Mouse (Mus musculus) natural killer cell, adult 2 months (primary cell): ENCODE measurements around the gene Gm20388.

Experiments
- DNase-seq, 2 experiments: peaks; one replicate each; pipeline ENCODE4 v3.0.0; 2022; ENCODE audit warnings: low spot score in 2 of 2

Gm20388 gene

DNA sequence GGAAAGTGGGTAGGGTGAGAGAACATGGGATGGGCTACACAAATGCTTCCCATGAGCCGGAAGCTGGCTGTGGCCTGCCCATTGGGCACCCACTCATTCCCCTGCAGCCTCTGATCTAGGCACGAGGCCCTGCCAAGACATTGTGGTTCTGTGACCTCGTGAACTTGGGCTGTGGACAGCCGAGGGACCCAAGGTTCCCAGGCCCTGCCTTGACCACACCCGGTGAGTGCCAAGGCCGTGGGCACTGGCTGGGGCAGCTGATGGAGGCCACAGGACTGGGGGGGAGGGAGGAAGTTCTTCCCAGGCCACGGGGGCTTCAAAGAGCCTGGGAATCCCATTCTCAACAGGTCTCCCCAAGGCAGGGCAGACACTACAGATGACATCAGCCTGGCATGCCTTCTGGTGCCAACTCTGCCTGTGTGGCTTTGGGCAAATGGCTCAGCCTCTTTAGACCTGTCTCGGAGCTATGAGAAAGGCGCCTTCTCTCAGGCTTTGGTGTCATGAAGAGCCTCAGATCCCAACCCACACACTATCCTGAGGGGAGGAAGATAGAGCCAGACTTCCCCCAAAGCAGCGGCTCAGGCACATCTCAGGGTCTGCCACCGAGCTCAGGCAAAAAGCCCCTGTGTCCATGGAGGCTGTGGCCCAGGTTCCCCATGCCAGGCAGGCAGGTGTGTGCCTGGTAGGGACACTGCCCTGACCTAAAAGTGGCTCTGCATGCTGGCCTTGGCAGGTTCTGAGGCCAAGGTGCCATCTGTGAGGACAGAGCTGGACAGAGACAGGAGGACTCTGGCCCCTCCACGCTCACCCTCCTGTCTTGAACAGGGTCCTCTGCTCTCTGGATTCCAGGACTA is 2941.3 kb downstream of the Gm20388 start:
- DNase-seq, result no peak

DNA sequence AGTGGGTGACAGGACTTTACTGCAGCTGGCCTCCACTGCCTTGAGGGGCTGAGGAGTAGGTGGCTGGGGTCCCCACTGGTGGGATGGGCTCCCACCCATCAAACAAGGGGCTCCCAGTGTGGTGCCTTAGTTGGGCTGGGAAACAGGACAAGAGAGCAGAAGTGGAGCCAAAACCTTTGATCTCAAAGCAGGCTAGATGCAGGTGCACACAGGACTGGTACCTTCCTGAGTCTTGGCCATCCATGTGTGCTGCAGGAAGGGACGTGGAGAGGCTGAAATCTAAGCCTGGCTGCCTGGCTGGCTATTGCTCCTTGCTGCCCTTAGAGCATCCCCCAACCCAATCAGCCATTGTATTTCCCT is 2941.9 kb downstream of the Gm20388 start:
- DNase-seq, result no peak

DNA sequence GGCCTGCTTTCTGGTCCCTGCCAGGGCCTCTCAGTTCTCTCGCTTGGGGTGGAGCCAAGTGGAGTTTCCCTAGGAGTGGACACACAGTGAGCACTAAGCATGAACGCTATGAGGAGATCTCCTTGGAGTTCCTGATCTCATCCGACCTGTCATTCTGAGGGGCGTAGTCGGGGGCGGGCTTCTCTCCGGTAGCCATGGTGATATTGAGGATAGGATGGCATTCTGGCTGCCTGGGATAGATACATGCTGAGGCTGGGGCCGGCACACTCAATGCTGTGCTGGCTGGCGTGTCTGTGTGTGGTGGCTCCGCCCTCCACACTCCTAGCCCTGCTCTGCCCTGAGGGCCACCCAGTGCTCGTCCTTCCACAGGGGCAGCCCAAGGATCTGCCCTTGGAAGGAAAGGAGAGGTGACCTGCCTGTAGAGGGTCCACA is 2942.7 kb downstream of the Gm20388 start:
- no peak for DNase-seq

DNA sequence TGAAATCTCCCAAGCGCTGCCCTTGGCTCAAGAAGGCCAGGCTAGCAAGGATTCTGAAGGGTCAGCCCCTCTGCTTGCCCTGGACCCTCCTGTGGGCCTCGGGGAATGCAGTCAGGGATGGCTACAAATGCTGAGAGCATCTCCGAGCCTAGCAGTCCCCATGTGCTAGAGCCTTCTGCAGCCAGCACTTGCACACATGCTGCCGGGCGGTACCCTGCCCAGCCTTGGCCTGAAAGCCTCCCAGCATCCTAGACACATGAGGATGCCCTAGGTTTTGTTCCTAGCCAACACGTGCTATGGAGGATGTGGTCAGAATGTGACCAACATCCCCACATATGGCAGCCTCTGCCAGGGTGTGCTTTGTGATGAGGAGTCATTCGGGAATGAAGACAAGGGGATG is 2943.7 kb downstream of the Gm20388 start:
- no peak for DNase-seq

DNA sequence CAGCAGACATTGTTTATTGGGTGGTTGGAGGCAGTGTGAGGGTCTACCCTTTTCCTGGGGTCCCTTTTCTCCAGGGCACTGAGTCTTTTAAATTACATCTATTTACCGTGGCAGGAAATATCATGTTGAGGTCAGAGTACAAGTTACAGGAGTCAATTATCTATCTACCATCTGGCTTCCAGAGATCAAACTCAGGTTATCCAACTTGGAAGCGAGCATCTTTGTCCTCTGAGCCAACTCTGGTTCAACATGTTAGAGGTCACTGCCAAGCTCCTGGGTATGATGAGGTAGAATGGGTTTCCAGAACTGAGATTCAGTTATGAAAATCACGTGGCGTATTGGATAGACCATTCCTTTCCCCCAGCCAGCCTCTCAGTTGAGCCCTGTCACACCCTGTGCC is 2944.5 kb downstream of the Gm20388 start:
- DNase-seq, result no peak

- DNase-seq, result no peak
These were observed 2945.6 kb downstream of the Gm20388 start for GRCm38 (mm10) chr8:122856288-122856687.

- no peak for DNase-seq
These were observed 2949.2 kb downstream of the Gm20388 start for GRCm38 (mm10) chr8:122859843-122860242.

- DNase-seq, result no peak
These were observed 2954.1 kb downstream of the Gm20388 start for GRCm38 (mm10) chr8:122864719-122865129.

GRCm38 (mm10) chr8:122865441-122865840 is 2954.8 kb downstream of the Gm20388 start:
- DNase-seq, result peak; percentile 9 to 30

DNA sequence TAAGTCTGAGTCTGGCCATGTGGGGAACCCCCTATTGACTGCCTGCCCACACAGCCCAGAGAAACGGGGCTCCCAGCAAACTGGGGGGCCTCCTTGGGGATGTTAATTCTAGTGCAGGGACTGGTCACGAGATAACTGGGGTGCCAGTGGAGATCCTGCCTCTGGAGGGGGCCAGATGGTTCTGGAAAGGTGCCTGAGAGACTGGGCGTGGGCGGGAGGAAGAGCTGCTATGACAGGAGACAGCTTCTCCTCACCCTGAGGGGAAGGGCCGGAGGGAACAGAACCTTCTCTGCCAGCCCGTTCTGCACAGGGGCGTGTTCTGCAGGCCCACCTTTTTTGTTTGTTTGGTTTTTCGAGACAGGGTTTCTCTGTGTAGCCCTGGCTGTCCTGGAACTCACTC is 2955.6 kb downstream of the Gm20388 start:
- DNase-seq, result no peak

DNA sequence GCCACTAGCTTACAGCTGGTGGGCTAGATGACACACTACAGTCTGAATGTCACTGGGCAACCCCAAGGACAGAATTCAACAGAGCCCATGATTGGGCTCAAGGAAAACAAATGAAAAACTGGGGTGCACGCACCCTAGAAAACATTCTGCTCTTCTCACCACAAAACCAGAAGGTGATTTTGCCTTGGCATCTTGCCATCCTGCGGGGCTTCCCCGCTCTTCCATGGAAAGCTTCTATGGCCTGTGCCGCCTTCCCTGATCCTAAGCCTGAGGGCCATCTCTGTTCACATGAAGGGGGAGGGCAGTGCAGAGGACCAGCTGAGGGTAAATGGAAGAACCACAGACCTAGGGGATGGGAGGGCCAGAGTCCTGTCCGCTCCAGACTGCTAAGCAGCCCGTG is 2957.3 kb downstream of the Gm20388 start:
- DNase-seq, result no peak

DNA sequence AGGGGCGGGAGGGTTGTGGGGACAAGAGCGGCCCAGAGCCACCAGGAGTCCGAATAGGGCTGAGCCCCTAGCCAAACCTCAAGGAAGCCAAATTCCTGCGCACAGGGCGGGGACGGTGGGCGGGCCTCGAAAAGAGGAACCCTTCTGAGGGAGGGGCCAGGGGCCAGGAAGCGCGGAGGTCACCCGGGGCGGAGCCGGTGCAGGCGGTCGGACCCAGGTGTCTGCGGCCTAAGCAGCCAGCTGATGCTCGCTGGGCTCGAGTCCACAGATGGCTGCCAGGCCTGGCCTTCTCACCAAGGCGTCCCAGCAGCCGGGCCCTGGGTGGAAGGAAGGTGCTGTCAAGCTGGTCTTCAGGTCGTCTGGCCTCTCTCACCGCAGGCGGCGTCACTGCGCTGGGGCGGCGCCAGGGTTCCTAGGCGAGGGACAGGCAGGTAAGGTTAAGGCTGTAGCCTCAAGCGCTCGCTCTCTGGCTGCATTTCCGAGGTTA is 2959.8 kb downstream of the Gm20388 start:
- DNase-seq, result peak; percentile 73 to 84

- DNase-seq, result no peak
These were observed 2961.0 kb downstream of the Gm20388 start for GRCm38 (mm10) chr8:122871663-122872062.

- peak in 1 of 2 experiments; percentile 28 for DNase-seq
These were observed 2962.5 kb downstream of the Gm20388 start for GRCm38 (mm10) chr8:122873171-122873570.

DNA sequence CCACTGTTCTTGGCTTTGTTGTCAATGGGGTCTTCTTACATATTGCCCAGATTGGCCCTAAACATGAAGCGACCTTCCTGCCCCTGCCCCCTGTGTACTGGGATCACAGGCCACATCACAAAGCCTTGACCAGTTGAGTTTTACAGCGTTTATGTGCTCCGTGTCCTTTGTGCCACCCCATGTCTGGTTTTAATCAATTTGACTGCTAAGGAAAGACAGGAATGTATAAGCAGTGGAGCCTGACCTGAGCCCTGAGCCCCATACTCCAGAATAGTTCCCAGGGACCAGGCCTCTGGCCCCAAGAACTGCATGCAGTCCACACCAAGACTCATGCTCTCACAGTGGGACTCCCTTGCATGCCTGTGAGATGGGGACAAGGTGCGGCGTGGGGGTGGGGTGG is 2964.5 kb downstream of the Gm20388 start:
- DNase-seq, result no peak

- DNase-seq, result no peak
These were observed 2967.6 kb downstream of the Gm20388 start for GRCm38 (mm10) chr8:122878231-122878630.

GRCm38 (mm10) chr8:122880302-122880701 is 2969.7 kb downstream of the Gm20388 start:
- DNase-seq, result no peak

GRCm38 (mm10) chr8:122883671-122884070 is 2973.0 kb downstream of the Gm20388 start:
- no peak for DNase-seq

- DNase-seq, result no peak
These were observed 2980.8 kb downstream of the Gm20388 start for GRCm38 (mm10) chr8:122891440-122891839.

DNA sequence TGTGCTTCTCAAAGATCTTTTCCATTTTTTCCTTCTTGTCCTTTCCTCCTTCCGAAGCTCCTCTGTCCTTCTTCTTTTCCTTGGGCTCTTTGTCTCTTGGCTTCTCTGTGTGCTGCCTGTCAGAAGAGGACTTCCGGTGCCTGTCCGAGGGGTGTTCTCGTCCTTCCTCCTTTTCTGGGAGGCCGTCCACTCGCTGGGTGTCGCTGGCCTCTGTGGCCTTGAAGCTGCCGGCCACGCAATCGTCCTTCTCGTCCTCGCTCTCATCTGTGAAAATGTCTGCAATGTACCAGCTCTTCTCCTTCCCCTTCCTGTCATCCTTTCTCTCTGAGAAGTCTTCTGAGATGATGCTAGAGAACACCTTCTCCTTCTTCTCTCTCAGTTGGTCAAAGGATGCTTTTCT is 2982.8 kb downstream of the Gm20388 start:
- no peak for DNase-seq

- DNase-seq, result no peak
These were observed 2985.7 kb downstream of the Gm20388 start for GRCm38 (mm10) chr8:122896317-122896716.

- DNase-seq, result no peak
These were observed 2986.6 kb downstream of the Gm20388 start for GRCm38 (mm10) chr8:122897200-122897599.

DNA sequence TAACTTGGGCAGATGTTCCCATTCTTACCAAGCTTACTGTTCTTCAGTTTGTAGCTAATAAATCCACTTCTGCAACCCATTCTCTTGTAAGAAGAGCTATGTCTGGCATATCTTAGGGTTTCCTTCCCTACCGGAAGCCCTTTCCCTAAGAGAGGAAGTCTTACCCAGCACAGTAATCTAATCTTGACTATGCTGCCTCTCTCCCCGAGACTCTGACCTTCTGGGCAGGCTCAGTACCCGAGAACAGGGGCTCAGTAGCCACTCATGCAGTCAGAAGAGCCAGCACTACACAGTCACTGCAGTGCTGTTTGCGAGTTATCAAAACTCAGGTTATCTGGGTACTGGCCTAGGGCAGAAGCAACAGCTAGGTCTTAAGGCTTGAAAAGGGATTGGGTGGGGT is 2987.4 kb downstream of the Gm20388 start:
- no peak for DNase-seq

DNA sequence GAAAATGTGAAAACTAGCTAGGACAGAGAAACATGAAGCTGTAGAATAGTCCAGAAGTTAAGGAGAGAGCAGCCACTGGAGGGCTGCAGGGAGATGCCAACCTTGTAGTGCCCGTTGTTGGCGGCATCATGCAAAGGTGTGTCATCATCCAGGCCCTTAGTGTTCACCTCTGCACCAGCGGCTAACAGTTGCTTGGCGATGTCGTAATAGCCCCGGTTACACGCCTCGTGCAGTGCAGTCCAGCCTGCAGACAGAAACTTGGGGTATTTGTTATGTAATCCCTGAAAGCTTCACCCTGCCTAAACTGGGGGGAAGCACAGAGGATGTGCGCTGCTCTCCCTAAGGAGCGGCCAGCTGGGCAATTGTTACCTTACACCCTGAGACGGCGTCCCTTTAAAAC is 2987.8 kb downstream of the Gm20388 start:
- no peak for DNase-seq
